Mouse (Mus musculus): ENCODE results near the gene Lyrm4.

DNA sequence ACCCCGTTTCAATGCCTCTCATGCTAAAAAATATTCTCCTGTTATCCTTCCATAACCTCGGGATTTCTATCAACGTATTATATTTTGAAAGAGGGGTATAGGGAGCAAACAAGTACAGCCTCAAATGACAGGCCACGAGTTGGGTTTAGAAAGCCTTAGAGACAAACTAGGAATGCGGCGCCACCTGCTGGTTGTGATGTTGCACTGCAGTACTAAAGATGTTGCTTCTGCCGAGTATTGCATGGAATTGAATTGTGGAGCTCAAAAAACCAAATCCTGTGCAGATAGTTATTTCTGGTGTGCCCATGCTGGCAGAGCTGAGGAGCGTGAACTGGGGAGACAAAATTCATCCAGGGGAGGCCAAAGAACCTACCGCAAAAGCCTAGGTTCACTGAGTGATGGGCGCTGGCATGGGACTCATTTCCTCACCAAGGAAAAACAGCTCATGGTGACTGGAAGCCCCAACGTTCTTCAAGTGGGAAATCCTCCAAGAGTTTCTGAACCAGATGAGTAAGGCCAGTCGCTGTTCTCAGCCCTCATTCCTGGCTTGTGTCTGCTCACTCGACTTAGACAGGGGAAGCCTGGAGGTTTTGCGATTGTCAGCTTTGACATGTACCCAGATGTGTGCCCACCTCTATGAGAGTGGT lies 169.8 kb downstream of the Lyrm4 start:
- TF ChIP-seq ETS1 (IDR thresholded peaks at IDR 0.05; ENCODE audit: low read depth, low read length) (no peak), POLR2A (IDR thresholded peaks at IDR 0.05; ENCODE audit: control insufficient read depth in 1 of 2, insufficient read depth in 1 of 2, low read depth in 1 of 2, low read length in 2 of 2, poor library complexity in 1 of 2) (no peak), MYB (IDR thresholded peaks at IDR 0.05; ENCODE audit: low read depth, low read length) (no peak), ZC3H11A (IDR thresholded peaks at IDR 0.05; ENCODE audit: low read depth, low read length) (peak; percentile 98), MEF2A (IDR thresholded peaks at IDR 0.05; ENCODE audit: extremely low read depth, insufficient replicate concordance, low read depth, low read length, poor library complexity, severe bottlenecking) (no peak), TAL1 (IDR thresholded peaks at IDR 0.05; ENCODE audit: low read length) (no peak), RAD21 (IDR thresholded peaks at IDR 0.05; ENCODE audit: low read depth, low read length) (peak; percentile 98), E2F4 (IDR thresholded peaks at IDR 0.05; ENCODE audit: borderline replicate concordance, low read depth, low read length) (no peak), GATA1 (IDR thresholded peaks at IDR 0.05; ENCODE audit: low read depth, low read length) (no peak), CTCF (IDR thresholded peaks at IDR 0.05 in 2 of 3, conservative IDR thresholded peaks at IDR 0.05 in 1 of 3; ENCODE audit: control insufficient read depth in 1 of 3, insufficient read depth in 1 of 3, low read depth in 2 of 3, low read length in 3 of 3, poor library complexity in 1 of 3, severe bottlenecking in 1 of 3) (peak; percentile 87 to 94 (median 89)), KAT2A (conservative IDR thresholded peaks at IDR 0.05; ENCODE audit: low read depth, low read length) (no peak), BHLHE40 (IDR thresholded peaks at IDR 0.05; ENCODE audit: borderline replicate concordance, low read depth, low read length) (0 out of 2 replicates have a peak, but pooled peaks have one; percentile 10), EP300 (IDR thresholded peaks at IDR 0.05; ENCODE audit: low read depth in 1 of 2, low read length in 2 of 2) (no peak)
